Mouse (Mus musculus) urinary bladder, postnatal 36 days (tissue): ENCODE data around the gene Poc1a.

Experiments
- DNase-seq, 2 experiments: peaks; one replicate each; pipeline ENCODE4 v3.0.0; 2022; ENCODE audit warnings: low spot score in 2 of 2, mixed read lengths in 1 of 2

The Poc1a gene

DNA sequence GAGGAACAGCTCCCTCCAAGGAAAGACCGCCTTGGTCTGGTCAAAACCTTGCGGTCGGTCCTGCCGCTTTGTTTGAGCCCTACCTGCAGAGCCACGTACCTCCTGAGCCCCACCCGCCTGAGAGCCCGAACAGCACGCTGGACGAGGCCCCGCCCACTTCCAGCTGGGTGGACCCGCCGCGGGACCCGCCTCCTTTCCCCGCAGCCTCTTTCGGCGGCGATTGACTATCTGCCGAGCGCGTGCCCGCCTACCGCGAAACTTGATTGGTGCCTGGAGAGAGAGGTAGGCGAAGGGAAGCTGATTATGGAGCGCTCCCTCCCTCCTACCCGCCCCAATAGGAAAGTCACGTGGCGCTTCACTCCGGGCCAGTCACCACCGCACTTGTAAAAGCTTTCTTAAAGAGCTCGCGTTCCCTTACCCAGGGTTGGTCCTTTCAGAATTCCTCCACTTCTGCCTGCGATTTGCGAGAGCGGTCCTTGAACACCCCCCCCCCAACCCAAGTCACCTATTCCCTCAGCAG is 86.8 kb downstream of the Poc1a start:
- peak; percentile 98 to 99 for DNase-seq

DNA sequence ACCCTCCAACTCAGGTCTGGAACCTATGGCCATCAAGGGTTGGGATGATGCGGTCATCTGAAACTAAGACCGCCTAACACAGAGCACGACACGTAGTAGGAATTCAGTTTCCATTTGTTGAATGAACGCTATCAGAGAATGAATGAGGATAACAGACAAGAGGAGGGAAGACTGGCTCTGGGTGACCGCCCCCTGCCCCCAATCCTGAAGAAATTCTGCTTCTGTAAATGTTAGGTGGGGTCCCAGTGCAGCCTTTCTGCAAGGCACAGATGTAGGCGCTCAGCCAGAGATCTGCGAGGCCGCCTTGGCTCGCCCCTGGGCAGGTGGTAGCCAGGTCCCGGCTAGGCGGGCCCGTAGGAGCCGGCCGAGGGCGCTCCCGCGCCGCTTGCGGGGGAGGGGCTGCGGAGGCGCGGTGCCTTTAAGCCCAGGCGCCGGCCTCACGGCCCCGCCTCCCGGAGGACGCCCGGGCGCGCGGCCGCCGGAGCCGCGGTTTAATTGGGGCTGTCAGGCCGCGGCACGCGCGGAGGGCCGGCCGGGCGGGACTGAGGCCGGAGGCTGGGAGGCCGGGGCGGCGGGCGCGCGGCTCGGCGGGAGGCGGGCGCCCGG is 87.4 kb downstream of the Poc1a start, which contains the start of gene Dusp7:
Gene Dusp7 (plus strand): TSS at position 521 of the 606 bp plus-strand sequence.
- DNase-seq: peak; percentile 73 to 84

DNA sequence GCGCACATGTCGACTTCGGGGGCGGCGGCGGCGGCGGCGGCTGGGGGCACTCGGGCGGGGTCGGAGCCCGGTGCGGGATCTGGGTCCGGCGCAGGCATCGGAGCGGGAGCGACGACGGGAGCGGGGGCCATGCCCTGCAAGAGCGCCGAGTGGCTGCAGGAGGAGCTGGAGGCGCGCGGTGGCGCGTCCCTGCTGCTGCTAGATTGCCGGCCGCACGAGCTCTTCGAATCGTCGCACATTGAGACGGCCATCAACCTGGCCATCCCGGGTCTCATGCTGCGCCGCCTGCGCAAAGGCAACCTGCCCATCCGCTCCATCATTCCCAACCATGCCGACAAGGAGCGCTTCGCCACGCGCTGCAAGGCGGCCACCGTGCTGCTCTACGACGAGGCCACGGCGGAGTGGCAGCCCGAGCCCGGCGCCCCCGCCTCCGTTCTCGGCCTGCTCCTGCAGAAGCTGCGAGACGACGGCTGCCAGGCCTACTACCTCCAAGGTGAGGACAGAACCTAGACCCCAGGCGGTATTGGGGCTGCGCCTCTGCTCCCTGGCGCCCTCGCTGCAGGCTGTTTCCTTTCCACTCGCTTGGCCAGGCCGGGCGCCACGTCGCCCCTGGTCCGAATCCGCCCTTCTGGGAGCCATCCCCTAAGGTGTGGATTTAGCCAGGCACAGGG is 88.1 kb downstream of the Poc1a start:
- peak; percentile 33 to 42 for DNase-seq

DNA sequence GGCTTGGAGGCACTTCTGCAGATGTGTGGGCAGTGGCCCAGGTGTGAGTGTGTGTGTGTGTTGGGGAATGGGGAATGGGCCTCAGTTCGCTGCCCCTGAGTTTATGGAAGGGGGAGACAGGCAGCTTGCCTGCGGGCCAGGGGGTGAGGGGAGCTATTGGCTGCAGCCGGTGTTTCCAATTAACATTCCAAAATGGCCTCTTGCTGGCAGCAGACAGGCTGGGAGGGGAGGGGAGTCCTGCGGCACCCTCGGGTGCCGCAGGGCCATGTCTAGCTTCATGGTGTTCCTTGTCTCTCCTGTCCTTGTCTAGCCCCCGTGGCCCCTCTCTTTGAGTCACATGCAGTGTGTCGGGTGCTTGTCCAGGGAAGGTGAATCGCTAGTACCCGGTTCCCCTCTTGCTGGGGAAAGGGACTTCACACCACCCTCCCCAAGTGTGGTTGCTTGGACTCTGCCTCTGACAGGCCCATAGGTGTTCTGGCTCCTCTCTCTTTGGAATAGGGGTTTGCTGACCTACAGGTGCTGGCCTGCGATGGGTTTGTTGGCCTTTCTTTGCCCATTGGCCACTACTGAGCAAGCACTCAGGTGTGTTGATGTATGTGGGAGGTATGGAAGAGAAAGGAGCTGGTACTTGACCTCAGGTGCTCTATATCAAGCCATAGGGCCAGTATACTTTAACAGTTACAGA is 89.1 kb downstream of the Poc1a start:
- DNase-seq: no peak

DNA sequence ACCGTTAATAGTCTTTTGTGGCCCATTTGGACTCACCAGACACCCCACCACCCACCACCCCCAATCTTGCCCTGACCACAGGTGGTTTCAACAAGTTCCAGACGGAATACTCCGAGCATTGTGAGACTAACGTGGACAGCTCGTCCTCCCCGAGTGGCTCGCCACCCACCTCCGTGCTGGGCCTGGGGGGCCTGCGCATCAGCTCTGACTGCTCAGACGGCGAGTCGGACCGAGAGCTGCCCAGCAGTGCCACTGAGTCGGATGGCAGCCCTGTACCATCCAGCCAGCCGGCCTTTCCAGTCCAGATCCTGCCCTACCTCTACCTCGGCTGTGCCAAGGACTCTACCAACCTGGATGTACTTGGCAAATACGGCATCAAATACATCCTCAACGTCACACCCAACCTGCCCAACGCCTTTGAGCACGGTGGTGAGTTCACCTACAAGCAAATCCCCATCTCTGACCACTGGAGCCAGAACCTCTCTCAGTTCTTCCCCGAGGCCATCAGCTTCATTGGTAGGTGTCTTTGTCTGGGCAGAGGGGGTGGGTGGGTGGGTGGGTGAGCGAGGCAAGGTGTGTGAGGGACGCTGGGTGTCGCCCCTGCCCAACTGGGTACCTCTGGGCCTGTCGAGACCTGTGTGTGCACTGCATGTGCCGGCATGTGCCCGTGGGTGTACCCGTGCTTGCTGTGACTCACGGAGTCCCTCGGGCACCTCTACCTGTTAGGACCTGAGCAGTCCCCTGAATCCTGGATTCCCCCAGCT is 89.9 kb downstream of the Poc1a start:
- peak; percentile 68 to 81 for DNase-seq

DNA sequence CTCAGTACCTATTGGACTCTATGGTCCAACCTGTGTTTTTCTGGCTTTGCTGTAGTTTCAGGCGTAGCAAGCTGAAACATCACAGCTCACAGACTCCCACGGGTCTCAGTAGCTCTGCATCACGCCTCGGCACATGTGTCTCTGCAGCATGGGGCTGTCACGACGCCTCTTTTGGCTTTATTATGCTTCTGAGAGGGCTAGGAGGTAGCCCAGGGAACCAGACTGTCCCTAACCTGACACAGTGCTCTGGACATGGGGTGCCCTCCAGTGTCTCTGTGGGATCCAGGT is 90.5 kb downstream of the Poc1a start:
- DNase-seq: no peak

DNA sequence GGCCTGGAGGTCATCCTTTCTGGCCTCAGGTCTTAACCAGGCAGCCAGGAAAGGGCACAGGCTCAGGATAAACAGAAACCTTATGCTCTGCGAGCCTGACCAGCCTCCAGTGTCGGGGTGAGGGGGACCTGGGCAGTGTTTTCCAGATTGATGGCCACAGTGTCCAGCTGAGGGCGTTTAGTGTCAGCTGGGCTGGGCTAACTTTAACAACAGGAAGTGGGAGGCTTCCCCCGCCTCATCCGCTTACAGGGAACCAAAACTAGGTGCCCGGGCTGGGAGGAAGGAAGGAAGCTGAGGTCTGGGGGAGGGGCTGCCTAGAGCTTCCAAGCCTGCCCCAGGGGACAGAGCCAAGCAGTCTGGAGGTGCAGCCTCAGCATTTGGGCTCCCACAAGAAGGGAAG is 90.9 kb downstream of the Poc1a start:
- peak; percentile 55 to 84 for DNase-seq

DNA sequence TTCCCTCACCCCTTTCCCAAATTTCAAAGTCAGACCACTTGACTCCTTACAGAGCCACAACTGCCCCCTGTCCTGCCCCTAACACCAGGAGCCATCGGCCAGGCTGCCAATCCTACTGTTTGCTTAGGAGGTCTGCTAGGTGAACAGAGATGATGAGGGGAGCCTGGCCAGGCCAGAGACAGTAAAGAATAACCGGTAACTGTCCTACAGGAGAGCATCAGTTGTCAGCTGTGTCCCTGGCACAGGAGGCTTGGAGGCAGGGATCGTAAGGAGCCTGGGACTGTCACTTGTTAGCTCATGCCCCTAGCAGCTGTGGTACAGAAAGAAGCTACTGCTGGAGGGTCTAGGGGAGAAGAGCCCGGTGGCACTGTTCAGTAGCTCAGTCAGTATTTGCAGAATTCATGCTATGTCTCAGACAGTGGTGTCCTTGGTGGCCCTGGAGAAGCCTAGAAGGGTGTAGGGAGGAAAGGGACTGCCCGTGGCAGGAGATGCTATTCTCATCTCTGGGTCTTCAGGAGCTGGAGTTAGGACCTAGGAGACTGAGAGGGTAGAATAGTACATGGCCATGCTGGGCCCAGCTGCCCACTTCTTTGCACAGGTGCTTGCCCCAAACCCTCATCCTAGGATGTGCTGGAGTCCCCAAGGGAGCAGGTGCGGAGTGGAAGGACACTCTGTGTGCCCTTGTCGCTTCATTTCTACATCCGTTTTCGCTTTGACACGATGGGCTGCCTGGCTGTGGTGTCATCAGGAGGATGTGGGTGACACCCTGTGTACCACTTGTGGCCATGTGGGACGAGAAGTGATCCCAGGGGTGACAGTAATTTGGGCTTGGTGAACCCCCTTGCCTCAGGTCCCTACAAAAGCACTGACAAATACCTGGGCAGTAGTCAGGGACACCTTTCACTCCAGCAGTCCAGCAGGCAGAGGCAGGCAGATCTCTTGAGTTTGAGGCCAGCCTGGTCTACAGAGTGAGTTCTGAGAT is 91.9 kb downstream of the Poc1a start:
- no peak for DNase-seq

DNA sequence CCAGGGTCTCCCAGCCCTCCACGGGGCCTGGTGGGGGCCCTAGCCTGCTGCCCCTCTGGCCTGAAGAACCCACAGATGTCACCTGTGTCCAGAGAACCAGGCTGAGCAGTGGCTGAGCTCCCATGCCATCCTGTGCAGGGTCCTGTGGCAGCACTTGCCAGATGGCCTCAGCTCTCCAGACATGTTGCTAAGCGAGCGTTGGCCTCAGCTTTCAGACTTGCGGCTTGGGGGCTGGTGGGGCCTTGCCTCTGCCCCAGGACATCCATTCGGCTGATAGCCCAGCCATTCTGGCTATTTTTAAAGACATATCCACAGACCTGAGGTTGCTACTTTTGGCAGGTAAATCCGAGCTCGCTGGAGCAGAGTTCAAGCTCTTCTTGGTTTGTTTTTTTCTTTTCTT is 93.1 kb downstream of the Poc1a start:
- no peak for DNase-seq

DNA sequence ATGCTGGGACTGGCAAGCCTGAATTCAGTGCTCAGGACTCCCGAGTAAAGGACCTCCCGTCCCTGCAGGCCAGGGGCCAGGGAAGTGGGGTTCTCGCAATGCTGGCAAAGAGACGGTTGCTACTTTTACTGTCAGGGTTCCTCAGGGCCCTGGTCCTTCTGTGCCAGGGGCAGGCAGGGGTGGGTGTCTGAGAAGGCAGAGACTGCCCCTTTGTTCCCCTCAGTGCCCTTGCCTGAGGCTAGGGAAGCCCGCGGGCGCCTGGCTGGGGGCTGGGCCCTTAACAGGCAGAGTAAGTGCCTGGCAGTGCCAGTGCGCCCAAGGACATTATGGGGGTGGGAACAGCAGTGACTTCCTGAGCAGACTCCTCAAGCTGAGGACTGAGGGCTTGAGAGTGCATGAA is 96.4 kb downstream of the Poc1a start:
- DNase-seq: no peak

DNA sequence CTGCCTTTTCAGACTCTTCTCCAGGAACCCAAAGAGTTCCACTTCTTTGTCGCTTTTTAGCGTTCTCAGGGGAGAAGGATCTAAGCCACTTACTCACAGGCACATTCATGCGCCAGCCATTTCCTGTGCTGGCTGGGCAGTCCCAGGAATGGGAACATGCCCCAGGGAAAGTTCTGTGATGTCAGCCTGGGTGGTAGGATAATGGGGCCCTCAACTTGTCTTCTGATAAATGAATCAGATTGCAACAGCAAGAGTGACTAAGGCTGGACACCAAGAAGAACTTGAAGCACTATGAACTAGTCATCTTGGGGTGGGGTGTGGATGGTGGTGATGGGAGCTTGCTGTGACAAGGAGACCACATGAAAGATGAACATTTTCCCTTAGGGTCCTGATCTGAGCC is 97.2 kb downstream of the Poc1a start:
- no peak for DNase-seq

DNA sequence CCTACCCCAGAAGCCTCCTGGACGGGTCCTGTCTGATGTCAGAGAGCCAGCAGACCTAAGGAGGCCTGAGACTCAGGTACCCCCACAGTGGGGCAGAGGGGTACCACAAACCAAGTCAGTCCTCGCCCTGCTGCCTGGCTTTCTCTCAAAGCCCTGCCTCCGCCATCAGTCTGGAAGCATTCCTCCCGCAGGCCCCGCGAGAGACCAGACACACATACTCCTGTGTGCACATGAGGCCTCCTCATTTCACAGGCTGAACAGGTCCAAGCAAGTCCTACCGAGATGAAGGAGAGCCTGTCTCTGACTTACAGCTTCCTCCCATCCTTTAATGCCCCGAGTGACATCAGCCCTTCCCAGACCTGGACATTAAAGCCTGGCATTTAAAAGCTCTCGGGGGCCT is 97.9 kb downstream of the Poc1a start:
- DNase-seq: no peak

DNA sequence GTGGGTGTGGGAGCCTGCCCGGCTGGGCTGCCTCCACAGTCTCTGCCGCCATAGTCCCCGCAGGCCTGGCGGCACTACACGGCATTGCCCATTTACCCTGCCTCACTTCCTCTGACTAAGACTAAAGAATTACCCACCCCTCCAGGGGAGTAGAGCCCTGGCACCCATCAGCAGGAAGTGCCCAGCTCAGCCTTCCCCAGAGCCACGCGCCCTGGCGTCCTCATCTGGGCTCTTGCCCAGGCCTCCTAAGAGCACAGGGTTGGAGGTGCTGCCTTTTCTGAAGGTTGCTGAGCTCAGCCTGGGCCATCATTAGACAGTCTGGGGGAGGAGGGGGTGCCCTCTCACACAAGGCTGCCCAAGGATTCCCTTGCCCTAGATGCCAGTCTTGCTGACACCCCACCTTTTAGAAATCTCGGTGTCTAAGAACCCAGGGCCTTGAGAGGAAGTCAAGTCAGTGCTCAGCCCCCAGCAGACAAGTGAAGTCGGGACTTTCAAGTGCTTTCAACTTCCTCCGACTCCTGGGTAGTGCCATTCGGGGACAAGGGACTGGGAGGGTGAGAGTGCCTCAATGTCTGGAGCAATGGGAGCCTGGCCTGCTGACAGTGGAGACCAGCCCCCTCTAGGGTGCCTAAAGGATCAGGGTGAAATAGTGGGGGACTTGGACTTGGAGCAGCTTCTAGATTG is 105.5 kb downstream of the Poc1a start:
- no peak for DNase-seq

DNA sequence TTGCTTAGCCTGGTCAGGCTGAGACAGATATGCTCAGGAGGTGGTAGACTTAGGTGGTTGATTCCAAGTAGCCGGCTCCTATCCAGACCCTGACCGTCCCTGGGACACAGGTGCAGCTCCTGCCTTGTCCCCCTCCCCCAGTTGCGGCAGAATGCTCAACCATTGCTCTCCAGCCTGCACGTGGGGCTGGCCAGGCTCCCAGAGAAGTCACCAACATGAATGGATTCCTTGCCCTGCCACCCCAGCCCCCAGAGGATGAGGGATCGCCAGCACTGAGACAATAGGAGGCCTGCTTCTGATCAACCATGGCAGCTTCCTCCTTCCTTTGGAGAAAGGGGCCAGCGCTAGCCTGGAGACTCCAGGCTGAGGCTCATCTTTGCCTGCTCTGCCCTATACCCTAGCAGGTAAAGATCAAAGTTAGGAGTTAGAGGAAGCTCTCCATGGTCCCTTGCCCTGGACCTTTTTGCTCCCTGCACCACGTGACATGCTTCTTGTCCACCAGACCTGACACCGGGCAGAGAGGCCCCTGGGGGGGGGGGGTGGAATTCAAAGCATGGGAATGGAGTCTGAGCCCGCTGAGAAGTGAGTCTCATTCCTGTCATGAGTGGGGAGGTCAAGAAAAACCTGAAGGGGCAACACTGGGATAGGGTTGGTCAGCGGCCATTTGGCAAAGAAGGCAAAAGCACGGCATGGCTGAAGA is 112.1 kb downstream of the Poc1a start:
- DNase-seq: no peak

DNA sequence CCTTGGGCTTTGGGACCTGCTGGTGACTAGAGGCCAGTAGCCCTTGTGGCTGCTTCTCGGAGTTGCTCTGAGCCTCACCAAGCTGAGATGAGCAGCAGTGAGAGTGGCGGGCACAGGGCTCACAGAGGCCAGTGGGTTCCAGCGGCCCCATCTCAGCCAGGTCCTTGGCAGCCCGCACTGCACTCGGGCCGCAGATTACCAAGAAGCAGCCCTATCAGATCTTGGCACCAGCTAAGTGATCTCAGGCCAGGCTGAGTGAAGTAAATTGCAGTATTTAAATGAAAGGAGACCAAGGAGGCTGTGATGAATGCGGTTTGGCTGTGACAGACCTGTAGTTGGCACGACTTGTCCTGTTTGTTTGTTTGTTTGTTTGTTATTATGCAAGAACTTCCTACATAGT is 112.7 kb downstream of the Poc1a start:
- DNase-seq: no peak

DNA sequence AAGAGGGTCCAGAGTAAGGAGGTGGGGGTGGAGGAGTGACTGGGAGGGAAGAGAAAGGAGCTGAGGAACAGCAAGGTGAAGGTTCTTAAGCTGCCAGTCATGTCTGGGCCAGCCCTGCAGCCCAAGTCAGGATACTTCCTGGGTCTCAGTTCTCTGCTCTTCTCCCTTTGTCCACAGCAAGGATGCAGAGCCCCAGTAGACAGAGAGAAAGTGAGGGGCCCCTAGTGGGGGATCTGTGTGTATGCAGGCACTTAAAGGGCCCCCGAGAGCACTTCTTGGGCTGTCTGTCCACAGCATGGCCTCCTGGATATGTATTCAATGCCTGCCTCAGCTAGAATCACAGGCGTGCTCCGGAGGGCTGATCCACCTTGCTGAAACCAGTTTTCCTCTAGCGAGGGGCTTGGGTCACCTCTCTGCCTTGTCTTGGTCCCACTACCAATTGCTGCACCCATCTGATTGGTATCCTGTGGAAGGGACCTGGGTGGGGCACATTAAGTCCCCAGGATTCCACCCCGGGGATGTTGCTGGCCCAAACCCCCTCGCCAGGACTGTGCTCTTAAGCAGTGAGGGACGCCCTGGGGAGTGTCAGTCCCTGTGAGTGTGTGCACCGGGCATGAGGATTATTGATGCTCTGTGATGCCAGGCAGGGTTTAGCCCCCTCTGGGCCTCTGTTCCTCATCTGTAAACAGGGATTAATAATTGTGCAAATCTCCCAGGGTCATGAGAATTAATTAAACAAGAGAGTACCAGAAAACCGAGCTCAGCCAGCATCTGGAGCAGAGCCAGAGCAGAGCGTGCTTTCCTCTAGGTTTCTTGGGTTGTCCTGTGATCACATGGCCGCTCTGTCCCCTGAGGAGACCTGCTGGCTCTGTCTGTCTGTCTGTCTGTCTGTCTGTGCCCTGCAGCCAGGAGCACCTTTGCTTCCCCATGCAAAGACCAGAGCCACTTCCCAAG is 114.1 kb downstream of the Poc1a start:
- no peak for DNase-seq

DNA sequence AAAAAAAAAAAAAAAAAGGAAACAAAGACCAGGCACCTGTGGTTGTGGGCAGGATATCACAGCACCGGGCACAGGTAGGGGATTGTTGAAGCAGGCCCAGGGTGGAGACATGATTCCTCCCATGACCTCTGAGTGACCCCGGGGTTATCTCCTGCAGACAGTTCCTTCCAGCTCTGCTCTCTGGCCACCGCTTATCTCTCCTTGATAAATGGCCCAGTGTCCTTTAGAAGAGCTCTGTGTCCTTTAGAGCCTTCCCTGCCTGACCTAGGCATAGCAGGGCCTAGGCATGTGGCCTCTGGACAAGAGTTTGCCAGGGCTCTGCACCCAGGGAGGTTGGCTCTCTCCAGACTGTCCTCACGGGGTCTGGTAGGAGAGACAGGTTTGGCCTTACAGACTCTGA is 116.9 kb downstream of the Poc1a start:
- no peak for DNase-seq

DNA sequence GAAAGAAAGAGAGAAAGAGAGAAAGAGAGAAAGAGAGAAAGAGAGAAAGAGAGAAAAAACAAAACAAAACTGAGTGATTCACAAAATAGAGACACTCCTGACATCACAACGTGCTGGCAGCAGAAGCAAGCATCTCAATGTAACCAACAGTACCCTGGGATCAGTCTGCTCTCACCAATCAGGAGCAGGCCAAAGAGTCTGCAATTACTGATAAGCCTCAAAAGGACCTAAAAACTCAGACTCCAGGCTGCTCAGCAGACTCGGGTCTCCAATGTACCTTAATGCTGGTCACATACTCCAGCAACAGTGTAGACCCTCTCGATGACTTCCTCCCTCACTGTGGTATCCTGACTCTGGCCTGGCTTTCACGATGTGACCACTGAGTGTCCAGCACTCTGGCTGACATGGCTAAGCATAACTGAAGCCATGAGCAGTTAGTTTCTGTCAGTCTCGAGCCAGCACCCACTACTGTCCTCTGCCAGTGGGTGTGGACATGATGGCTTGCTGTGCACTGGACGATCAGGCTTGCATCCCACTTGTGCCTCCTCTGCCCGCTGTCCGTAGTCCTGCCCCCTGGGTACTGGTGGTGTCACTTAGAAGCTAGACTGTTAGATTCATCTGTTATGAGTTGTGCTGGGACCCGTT is 117.9 kb downstream of the Poc1a start:
- DNase-seq: no peak
